Comparison of ENCODE assay signal across 9 mouse cellular contexts in the genomic region with DNA sequence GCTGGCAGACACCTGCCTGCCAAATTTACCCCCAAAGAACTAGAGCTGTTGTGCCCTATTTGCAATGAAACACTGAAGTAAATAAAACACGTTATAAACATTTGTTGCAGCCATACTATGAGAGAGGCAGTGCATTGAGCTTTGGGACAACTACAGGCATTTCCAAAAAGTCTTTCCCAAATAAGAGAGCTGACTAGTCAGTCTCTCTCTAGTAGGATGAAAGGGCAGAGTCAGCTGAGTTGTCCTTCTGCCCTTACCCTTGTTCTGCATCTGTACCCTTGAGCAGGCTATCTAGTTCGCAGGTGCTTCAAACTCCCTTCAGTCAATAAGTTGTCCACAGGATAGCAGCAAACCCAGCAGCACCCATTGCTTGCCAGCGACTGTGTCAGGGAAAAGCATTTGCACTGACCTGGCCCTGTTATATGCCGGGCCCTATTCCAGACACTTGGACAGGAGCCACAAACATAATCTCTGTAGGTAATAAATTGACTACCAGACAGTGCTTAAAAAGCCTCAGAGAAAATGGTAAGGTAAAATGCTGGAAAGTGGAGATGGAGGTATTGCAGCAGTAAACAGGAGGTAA. TPM values are rescaled to one million over a fixed set of nuclear protein-coding genes. Genes with fewer than 3 reads are reported as not detected.
A peak's percentile ranks its signal among the peaks of the same experiment; 100 is the strongest.
DNase-seq lines count a peak whose midpoint lies in the region; ATAC-seq and TF ChIP-seq lines count a peak whose summit lies in the region.
"Had no signal": no experiment of that assay in that cellular context is flagged by ENCODE, and none has a peak within 500 bp of the region (broad histone marks: within the 10 kb centered on the region; RNA-seq: fewer than 3 reads in every experiment).

A gene (minus strand): TSS at position 51 of the 583 bp plus-strand sequence.

- no peak for TF ChIP-seq CTCF in intestine, postnatal 0 days (IDR thresholded peaks at IDR 0.05; ENCODE audit: low read depth)

- ATAC-seq in megakaryocyte, adult 5-6 weeks (ENCODE audit: poor library complexity, severe bottlenecking), result no peak
- ATAC-seq in intestine, postnatal 0 days, result no peak
- no peak for ATAC-seq in midbrain, embryonic 16.5 days

- no peak for DNase-seq in adrenal gland, postnatal 36 days
- no peak for DNase-seq in adrenal gland, adult 18-20 months (ENCODE audit: low spot score in 2 of 2)
- DNase-seq in urinary bladder, postnatal 10 days (ENCODE audit: low spot score), result no peak
- no peak for DNase-seq in embryo, embryonic 10 days (ENCODE audit: low spot score)

- peak within 1 kb of the TSS; percentile 90 for H3K4me2 ChIP-seq in intestine, postnatal 0 days (replicated peaks; ENCODE audit: low read depth)
- H3K4me2 ChIP-seq in midbrain, embryonic 16.5 days (ENCODE audit: low read length), result peak within 1 kb of the TSS; percentile 71

- H3K27ac ChIP-seq in intestine, postnatal 0 days (ENCODE audit: low read depth, low read length), result no peak within 1 kb of the TSS
- H3K27ac ChIP-seq in midbrain, embryonic 16.5 days (ENCODE audit: low read length), result peak within 1 kb of the TSS; percentile 96

- peak within 1 kb of the TSS; percentile 86 for H3K4me3 ChIP-seq in megakaryocyte, embryonic 14.5 days (replicated peaks)
- H3K4me3 ChIP-seq in intestine, postnatal 0 days (ENCODE audit: low read depth, low read length), result peak within 1 kb of the TSS; percentile 51
- H3K4me3 ChIP-seq in midbrain, embryonic 16.5 days (ENCODE audit: low read depth, low read length), result peak within 1 kb of the TSS; percentile 92
- H3K4me3 ChIP-seq: erythroblast, embryonic 14.5 days had no signal

- H3K9ac ChIP-seq in intestine, postnatal 0 days (ENCODE audit: low read depth, low read length), result no peak within 1 kb of the TSS
- peak within 1 kb of the TSS; percentile 99 for H3K9ac ChIP-seq in midbrain, embryonic 16.5 days (ENCODE audit: low read depth, low read length)

- 54% methylated on average over 4 of the region's 4 CpGs for WGBS in intestine, postnatal 0 days
- WGBS in midbrain, embryonic 16.5 days, result 61% methylated on average over 4 of the region's 4 CpGs

- peaks cover 11% of the 10 kb centered on the region; the same call in 1 of the 2 replicates for H3K9me3 ChIP-seq in megakaryocyte, embryonic 14.5 days
- no peaks in the 10 kb centered on the region for H3K9me3 ChIP-seq in intestine, postnatal 0 days (ENCODE audit: control insufficient read depth)
- no peaks in the 10 kb centered on the region for H3K9me3 ChIP-seq in midbrain, embryonic 16.5 days (replicated peaks; ENCODE audit: control insufficient read depth, low read length, poor library complexity, severe bottlenecking)

- H3K36me3 ChIP-seq in megakaryocyte, embryonic 14.5 days (replicated peaks; ENCODE audit: low read length), result no peaks in the 10 kb centered on the region
- H3K36me3 ChIP-seq in intestine, postnatal 0 days (ENCODE audit: control insufficient read depth, insufficient read depth), result no peaks in the 10 kb centered on the region
- no peaks in the 10 kb centered on the region for H3K36me3 ChIP-seq in midbrain, embryonic 16.5 days (ENCODE audit: control insufficient read depth, insufficient read depth, low read length)

- peaks cover 13% of the 10 kb centered on the region for H3K4me1 ChIP-seq in megakaryocyte, embryonic 14.5 days
- no peaks in the 10 kb centered on the region for H3K4me1 ChIP-seq in intestine, postnatal 0 days (replicated peaks; ENCODE audit: control insufficient read depth, insufficient read depth, low read length)
- peaks cover 31% of the 10 kb centered on the region for H3K4me1 ChIP-seq in midbrain, embryonic 16.5 days (ENCODE audit: control insufficient read depth, insufficient read depth, low read length)

- H3K27me3 ChIP-seq in megakaryocyte, embryonic 14.5 days (replicated peaks), result peaks cover 85% of the 10 kb centered on the region
- H3K27me3 ChIP-seq in intestine, postnatal 0 days (replicated peaks; ENCODE audit: control insufficient read depth, insufficient read depth, low read length), result peaks cover 44% of the 10 kb centered on the region
- H3K27me3 ChIP-seq in midbrain, embryonic 16.5 days (ENCODE audit: control insufficient read depth, insufficient read depth, low read depth, low read length), result no peaks in the 10 kb centered on the region

RNA-seq across cellular contexts. Expression of the gene that starts here (rescaled TPM):
- total RNA-seq in adrenal gland, postnatal 36 days (2021), result 10 to 100 TPM; 30.1 to 32.8 TPM
- 10 to 100 TPM in 1 of 2 experiments, 1 to 10 TPM in 1; 7.0 to 11.9 TPM for total RNA-seq in adrenal gland, adult 18-20 months (2021)
- 0.03 and 0.27 TPM in 2 replicates for polyA plus RNA-seq in megakaryocyte, embryonic 14.5 days (2012; ENCODE audit: insufficient read depth, low replicate concordance)
- total RNA-seq in megakaryocyte, adult 5-6 weeks (2015), result not detected in 2 replicates
- total RNA-seq in megakaryocyte, adult 5-6 weeks (2017), result not detected in 2 replicates
- 0.05 and 0.07 TPM in 2 replicates for polyA plus RNA-seq in intestine, postnatal 0 days (2015; fragmentation: Nextera tagmentation; extraction: Ambion mirVana)
- polyA plus RNA-seq in midbrain, embryonic 16.5 days (2015; fragmentation: Nextera tagmentation; extraction: Ambion mirVana), result 9.3 and 11.6 TPM in 2 replicates
- polyA plus RNA-seq: erythroblast, embryonic 14.5 days had no signal

Comparison
In these comparisons a context has a peak if more than half of its experiments do, and no peak if none do; other contexts are left out.
1. RNA of the gene that starts here (total RNA-seq): 30.1 to 32.8 TPM in adrenal gland, postnatal 36 days and 7.0 to 11.9 TPM in adrenal gland, adult 18-20 months; not detected in megakaryocyte, adult 5-6 weeks; every median in the first group is over 4 times any median in the second.
2. Peak in every context shown above with its lines, with median percentiles within 50 percentile points of each other: H3K4me3 ChIP-seq.